Mouse (Mus musculus) myocyte (in vitro differentiated cells): ENCODE measurements around the gene Taf10. TPM values are rescaled to one million over a fixed set of nuclear protein-coding genes. Genes with fewer than 3 reads are reported as not detected.

ENCODE experiments used
- H3K27me3 ChIP-seq: one replicate; pipeline ENCODE4 v1.6.1; 2011; ENCODE audit not compliant: control insufficient read depth, insufficient read depth, insufficient read length
- H3K36me3 ChIP-seq: one replicate; pipeline ENCODE4 v1.6.1; 2011; ENCODE audit not compliant: control insufficient read depth, insufficient read depth
- H3K4me2 ChIP-seq: one replicate; pipeline ENCODE4 v1.6.1; 2011; ENCODE audit warnings: low read depth, control low read depth
- H3K4me3 ChIP-seq: one replicate; pipeline ENCODE4 v1.5.1; 2011; ENCODE audit warnings: mild to moderate bottlenecking, control low read depth, moderate library complexity
- H3K79me2 ChIP-seq: one replicate; pipeline ENCODE4 v1.6.1; 2011; ENCODE audit not compliant: control insufficient read depth, insufficient read depth
- H3ac ChIP-seq: one replicate; pipeline ENCODE4 v1.6.1; 2011; ENCODE audit not compliant: control insufficient read depth, insufficient read length
- CEBPB ChIP-seq: IDR thresholded peaks from 2 replicates; pipeline ENCODE4 v1.6.1; 2011; ENCODE audit warnings: mild to moderate bottlenecking, moderate library complexity; ENCODE audit not compliant: poor library complexity, insufficient read depth, severe bottlenecking
- E2F4 ChIP-seq: IDR thresholded peaks from one replicate; pipeline ENCODE4 v1.6.1; 2011; ENCODE audit warnings: mild to moderate bottlenecking, control low read depth, moderate library complexity; ENCODE audit not compliant: insufficient read depth
- MAX ChIP-seq: IDR thresholded peaks from one replicate; pipeline ENCODE4 v1.6.1; 2011; ENCODE audit warnings: low read depth, mild to moderate bottlenecking, control low read depth
- MYOD1 ChIP-seq, 3 experiments: IDR thresholded peaks; one replicate each; pipeline ENCODE4 v1.6.1; 2011; ENCODE audit warnings: control low read depth in 2 of 3, low read depth in 2 of 3, mild to moderate bottlenecking in 2 of 3, moderate library complexity in 1 of 3; ENCODE audit not compliant: insufficient read length in 2 of 3, control insufficient read depth in 1 of 3
- MYOG ChIP-seq, 3 experiments: IDR thresholded peaks; one replicate each; pipeline ENCODE4 v1.6.1; 2011; ENCODE audit warnings: control low read depth in 2 of 3, low read depth in 2 of 3, mild to moderate bottlenecking in 2 of 3; ENCODE audit not compliant: insufficient read length in 2 of 3, control insufficient read depth in 1 of 3, insufficient read depth in 1 of 3
- POLR2A ChIP-seq: IDR thresholded peaks from one replicate; pipeline ENCODE4 v1.6.1; 2011; ENCODE audit warnings: low read depth, mild to moderate bottlenecking, control low read depth, moderate library complexity; ENCODE audit not compliant: insufficient read length
- POLR2AphosphoS2 ChIP-seq: IDR thresholded peaks from one replicate; pipeline ENCODE4 v1.6.1; 2011; ENCODE audit warnings: low read depth, control low read depth; ENCODE audit not compliant: insufficient read length
- REST ChIP-seq: IDR thresholded peaks from one replicate; pipeline ENCODE4 v1.6.1; 2011; ENCODE audit warnings: mild to moderate bottlenecking, control low read depth, moderate library complexity; ENCODE audit not compliant: insufficient read depth, insufficient read length
- SRF ChIP-seq: IDR thresholded peaks from one replicate; pipeline ENCODE4 v1.6.1; 2011; ENCODE audit warnings: low read depth; ENCODE audit not compliant: control insufficient read depth, insufficient read length
- TCF12 ChIP-seq: IDR thresholded peaks from one replicate; pipeline ENCODE4 v1.6.1; 2011; ENCODE audit warnings: mild to moderate bottlenecking, control low read depth; ENCODE audit not compliant: poor library complexity, insufficient read depth, severe bottlenecking
- TCF3 ChIP-seq: IDR thresholded peaks from one replicate; pipeline ENCODE4 v1.6.1; 2011; ENCODE audit warnings: low read depth, control low read depth; ENCODE audit not compliant: insufficient read length
- USF1 ChIP-seq: IDR thresholded peaks from one replicate; pipeline ENCODE4 v1.6.1; 2011; ENCODE audit warnings: low read depth, mild to moderate bottlenecking, control low read depth, moderate library complexity
- polyA plus RNA-seq: library from polyadenylated mRNA; unstranded; fragments of >200 nt; fragmentation: generic; extraction: Trizol; gene quantifications from one replicate; pipeline ENCODE4 v1.2.1, GENCODE M21; 2012; ENCODE audit warnings: missing spikeins

Taf10 gene
- polyA plus RNA-seq, 1 experiment, result 249 TPM

DNA sequence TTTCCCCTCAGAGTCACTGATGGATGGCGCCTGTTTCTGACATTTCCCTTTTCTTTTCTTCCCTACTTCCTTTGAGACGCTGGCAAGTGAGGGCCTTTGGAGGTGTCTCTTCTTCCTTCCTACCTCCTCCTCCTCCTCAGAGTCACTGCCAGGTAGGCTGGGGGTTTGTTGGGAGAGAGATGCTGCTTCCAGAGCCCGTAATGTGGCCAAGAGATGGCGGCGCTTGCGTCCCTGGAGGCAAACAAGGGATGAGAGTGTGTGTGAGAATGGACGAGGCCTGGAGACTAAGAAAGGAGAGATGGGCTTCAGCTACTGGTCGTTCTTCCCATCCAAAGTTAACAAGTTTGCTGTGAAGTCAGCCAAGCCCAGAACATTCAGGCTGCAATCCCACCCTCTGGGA, 9.3 kb downstream of the Taf10 start:
- Histone ChIP-seq H3ac (no peak overlapping the region), H3K79me2 (peaks cover 52% of the 10 kb centered on the region), H3K27me3 (no peaks in the 10 kb centered on the region), H3K4me2 (peak overlapping the region; percentile 95), H3K36me3 (peaks cover 24% of the 10 kb centered on the region), H3K4me3 (peak overlapping the region; percentile 99)
- TF ChIP-seq CEBPB (no peak), POLR2AphosphoS2 (no peak), USF1 (no peak), MYOG (IDR thresholded peaks at IDR 0.05; ENCODE audit: control insufficient read depth in 1 of 3, insufficient read depth in 1 of 3, insufficient read length in 2 of 3, low read depth in 2 of 3) (no peak), POLR2A (no peak), TCF3 (no peak), E2F4 (no peak), SRF (no peak), REST (no peak), MYOD1 (IDR thresholded peaks at IDR 0.05; ENCODE audit: control insufficient read depth in 1 of 3, insufficient read length in 2 of 3, low read depth in 2 of 3) (no peak), TCF12 (no peak), MAX (no peak)

DNA sequence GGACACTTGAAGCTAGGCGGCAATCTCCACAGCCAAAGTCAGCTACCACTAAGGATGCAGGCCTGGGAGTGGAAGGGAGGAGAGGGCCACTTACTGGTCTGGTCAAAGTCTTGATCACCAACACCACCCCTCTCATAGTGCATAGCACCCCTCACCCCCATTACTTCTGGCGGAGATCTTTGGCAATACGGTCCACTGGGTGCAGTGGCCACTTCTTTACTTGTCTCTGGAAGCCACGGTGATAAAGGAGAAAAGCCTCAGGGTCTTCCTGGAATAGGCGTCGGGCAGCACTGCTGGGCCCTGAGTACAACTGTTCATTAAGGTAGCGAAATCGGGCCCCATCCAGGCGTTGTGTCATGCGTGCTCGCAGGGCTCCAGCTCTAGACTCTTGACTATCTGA, 10.3 kb downstream of the Taf10 start:
- Histone ChIP-seq H3K4me2 (no peak overlapping the region), H3ac (no peak overlapping the region), H3K36me3 (peaks cover 30% of the 10 kb centered on the region), H3K4me3 (no peak overlapping the region), H3K79me2 (peaks cover 44% of the 10 kb centered on the region), H3K27me3 (no peaks in the 10 kb centered on the region)
- TF ChIP-seq TCF3 (no peak), POLR2AphosphoS2 (no peak), POLR2A (no peak), MAX (no peak), CEBPB (no peak), E2F4 (no peak), REST (no peak), USF1 (no peak), MYOD1 (IDR thresholded peaks at IDR 0.05; ENCODE audit: control insufficient read depth in 1 of 3, insufficient read length in 2 of 3, low read depth in 2 of 3) (no peak), MYOG (IDR thresholded peaks at IDR 0.05; ENCODE audit: control insufficient read depth in 1 of 3, insufficient read depth in 1 of 3, insufficient read length in 2 of 3, low read depth in 2 of 3) (no peak), TCF12 (no peak), SRF (no peak)

DNA sequence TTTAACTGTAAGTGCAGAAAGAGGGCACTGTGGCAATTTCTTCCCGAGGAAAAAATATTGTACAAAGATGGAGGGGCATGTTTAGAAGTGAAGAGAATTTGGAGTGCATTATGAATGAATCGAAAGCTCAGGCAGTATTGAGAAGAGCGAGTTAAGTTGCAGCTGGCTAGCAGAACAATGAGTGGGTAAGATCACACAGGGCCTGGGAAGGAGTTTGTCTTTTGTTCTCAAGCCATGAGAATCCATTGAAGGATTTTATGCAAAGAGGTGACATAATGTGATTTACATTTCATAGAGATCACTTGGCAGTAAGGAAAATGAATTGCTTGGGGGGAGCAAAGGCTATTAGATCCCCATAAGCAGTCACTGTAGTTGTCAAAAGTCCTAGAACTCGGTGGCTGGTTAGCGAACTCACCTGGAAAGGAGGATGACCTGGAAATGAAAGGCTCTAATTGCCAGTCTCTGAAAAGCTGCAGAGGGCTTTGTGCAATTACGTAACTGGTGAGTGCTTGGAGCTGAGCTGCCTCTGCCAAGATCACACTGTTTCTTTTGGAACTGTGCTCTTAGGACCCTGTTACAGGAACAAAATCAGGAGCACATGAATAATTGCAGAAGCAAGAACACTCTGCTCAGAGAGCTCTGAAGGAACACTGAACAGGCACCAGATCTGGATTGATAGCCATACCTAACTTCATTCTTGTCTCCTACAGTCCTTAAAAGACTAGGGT, 15.3 kb downstream of the Taf10 start:
- peaks cover 33% of the 10 kb centered on the region for H3K36me3 ChIP-seq

DNA sequence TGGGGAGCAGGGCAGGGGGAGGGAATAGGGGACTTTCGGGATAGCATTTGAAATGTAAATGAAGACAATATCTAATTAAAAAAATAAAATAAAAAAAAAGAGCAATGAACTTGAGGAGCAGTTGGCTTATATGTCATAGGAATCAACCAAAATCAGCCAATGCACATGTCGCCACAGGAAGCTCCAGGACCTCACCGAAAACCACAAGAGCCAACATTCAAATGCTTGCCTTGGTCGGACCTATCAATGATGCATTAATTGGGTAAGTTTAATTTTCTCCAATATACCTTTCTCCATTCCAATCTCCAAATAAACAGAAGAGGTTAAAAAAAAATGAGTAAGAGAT, 17.2 kb downstream of the Taf10 start:
- Histone ChIP-seq H3K79me2 (no peaks in the 10 kb centered on the region), H3K27me3 (no peaks in the 10 kb centered on the region), H3K4me3 (no peak overlapping the region), H3K4me2 (no peak overlapping the region), H3K36me3 (peaks cover 21% of the 10 kb centered on the region), H3ac (no peak overlapping the region)
- TF ChIP-seq POLR2AphosphoS2 (no peak), REST (no peak), SRF (no peak), POLR2A (no peak)

More for the DNA sequence above, 15.3 kb downstream of the Taf10 start:
- no peak for TF ChIP-seq POLR2AphosphoS2
- no peak for TF ChIP-seq TCF3
- no peaks in the 10 kb centered on the region for H3K27me3 ChIP-seq
- H3K79me2 ChIP-seq, result peaks cover 4% of the 10 kb centered on the region
- no peak overlapping the region for H3ac ChIP-seq
- H3K4me2 ChIP-seq, result no peak overlapping the region
- H3K4me3 ChIP-seq, result no peak overlapping the region

DNA sequence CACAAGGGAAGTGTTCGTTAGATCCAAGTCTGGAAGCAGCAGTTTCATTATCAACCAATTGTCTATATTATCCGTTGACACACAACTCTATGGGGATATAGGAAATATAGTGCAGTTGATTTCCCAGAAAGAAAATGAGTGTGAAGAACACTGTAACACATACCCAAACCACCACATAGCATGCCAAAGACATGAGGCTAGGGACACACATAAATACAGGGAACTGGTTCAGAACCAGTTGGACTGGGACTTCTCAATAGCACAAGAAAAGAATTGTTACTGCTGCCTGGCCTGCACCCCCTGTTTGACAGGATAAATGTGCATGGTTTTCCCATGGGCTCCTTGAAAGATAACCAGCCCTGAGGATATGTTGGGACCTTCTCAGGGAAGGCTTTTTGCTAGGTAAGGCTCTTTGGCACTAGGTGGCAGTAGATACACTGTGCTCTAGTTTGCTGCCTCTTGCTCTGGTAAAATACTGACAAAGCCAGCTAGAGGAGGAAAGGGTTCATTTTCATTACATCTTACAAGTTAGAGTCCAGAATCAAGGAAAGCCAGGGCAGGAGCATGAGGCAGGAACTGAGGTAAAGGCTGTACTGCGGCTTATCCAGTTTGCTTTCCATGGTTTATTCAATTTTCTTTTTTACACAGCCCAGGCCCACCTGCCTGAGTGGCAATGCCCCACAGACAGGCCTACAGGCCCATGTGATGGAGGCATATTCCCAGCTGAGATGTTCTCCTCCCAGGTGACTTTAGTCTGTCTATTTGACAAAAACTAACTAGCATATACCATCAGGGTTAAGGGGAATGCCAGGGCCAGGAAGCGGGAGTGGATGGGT, 17.8 kb downstream of the Taf10 start:
- Histone ChIP-seq H3ac (no peak overlapping the region), H3K36me3 (peaks cover 15% of the 10 kb centered on the region), H3K27me3 (no peaks in the 10 kb centered on the region), H3K4me2 (no peak overlapping the region), H3K79me2 (no peaks in the 10 kb centered on the region), H3K4me3 (no peak overlapping the region)
- no peak for TF ChIP-seq POLR2AphosphoS2
- TF ChIP-seq CEBPB, result no peak
- no peak for TF ChIP-seq SRF
- no peak for TF ChIP-seq POLR2A
- TF ChIP-seq REST, result no peak
- TF ChIP-seq USF1, result no peak
